Mouse (Mus musculus) embryonic facial prominence, embryonic 10.5 days (tissue): ENCODE measurements around the gene Mup19. TPM values are rescaled to one million over a fixed set of nuclear protein-coding genes. Genes with fewer than 3 reads are reported as not detected.
A peak's percentile ranks its signal among the peaks of the same experiment; 100 is the strongest.
"Not testable (repeated sequence)": the region's sequence is repeated elsewhere in the genome, so short reads cannot be mapped to it uniquely, and the experiment has no call there.

Source experiments
- DNase-seq: peaks from one replicate; pipeline ENCODE4 v3.0.0-alpha.2; 2017; ENCODE audit warnings: low spot score
- H3K27ac ChIP-seq: fragments of 300-500 bp; sonication (generic); replicated peaks from 2 replicates; pipeline ENCODE4 v1.5.1; 2016; ENCODE audit warnings: mild to moderate bottlenecking
- H3K27me3 ChIP-seq: fragments of 300-500 bp; sonication (generic); replicated peaks from 2 replicates; pipeline ENCODE4 v1.6.1; 2016; ENCODE audit warnings: low read depth, mild to moderate bottlenecking; ENCODE audit not compliant: poor library complexity, severe bottlenecking
- H3K36me3 ChIP-seq: fragments of 300-500 bp; sonication (generic); replicated peaks from 2 replicates; pipeline ENCODE4 v1.6.1; 2016; ENCODE audit warnings: mild to moderate bottlenecking, moderate library complexity
- H3K4me1 ChIP-seq: fragments of 300-500 bp; sonication (generic); 2 replicates; pipeline ENCODE4 v1.6.1; 2016
- H3K4me3 ChIP-seq: fragments of 300-500 bp; sonication (generic); 2 replicates; pipeline ENCODE4 v1.5.1; 2016; ENCODE audit warnings: mild to moderate bottlenecking, moderate library complexity
- H3K9me3 ChIP-seq: fragments of 300-500 bp; sonication (generic); 2 replicates; pipeline ENCODE4 v1.6.1; 2016; ENCODE audit warnings: mild to moderate bottlenecking
- WGBS: fragments of 180-500 bp; shearing (Covaris S2); methylation state at CpG from one replicate; pipeline ENCODE4 v1.1.7; 2016; 5-methylcytosine and 5-hydroxymethylcytosine counted together
- polyA plus RNA-seq: library from polyadenylated mRNA; unstranded; fragments of >200 nt; fragmentation: Nextera tagmentation; extraction: Ambion mirVana; gene quantifications from 2 replicates; pipeline ENCODE4 v1.2.1, GENCODE M21; 2016

The Mup19 gene
- polyA plus RNA-seq: not detected in 2 replicates

DNA sequence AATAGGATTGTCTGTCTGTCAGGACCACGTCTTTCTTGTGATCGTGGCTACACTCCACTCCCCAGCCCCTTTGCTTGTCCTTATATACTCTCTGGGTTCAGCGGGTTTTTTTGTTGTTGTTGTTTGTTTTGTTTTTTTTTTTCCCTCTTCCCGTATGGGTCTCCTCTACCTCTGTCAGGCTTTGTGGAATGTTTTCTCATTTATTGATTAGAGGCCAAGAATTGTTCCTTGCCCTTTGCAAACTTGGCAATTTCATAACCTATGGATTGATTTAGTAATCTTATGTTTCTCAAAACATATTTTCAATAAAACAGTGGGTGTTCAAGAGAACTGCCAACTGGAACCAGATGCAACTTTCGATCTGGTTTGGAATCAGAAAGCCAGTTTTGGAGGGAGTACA, at the start of gene Mup19:
Mup19 (minus strand) TSS at position 101 of the 400 bp plus-strand sequence.
- not testable (repeated sequence) for DNase-seq, H3K4me1 ChIP-seq, H3K36me3 ChIP-seq, H3K27ac ChIP-seq, H3K9me3 ChIP-seq, H3K4me3 ChIP-seq, H3K27me3 ChIP-seq
- 92% methylated on average over 1 of the region's 5 CpGs for WGBS

DNA sequence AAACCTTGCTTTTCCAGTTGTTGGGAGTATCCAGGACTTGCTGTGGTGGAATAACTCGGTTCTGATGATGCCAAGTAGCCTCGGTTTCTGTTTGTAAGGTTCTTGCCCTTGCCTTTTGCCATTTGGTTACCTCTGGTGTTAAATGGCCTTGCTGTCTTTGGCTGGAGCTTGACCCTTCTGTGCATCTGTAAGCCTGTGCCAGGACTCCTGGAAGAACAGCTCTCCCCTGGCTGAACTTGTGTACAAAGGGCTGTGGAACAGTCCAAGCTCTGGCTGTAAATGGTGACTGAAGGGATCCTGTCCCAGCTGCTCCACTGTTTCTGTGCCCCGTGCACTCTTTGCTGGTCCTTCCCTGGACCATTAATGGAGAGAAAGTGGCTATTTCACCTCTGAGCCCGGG, 47.1 kb upstream of the Mup19 start:
- Histone ChIP-seq H3K27ac (no peak overlapping the region), H3K36me3 (no peaks in the 10 kb centered on the region), H3K9me3 (peaks cover 11% of the 10 kb centered on the region; the same call in 1 of the 2 replicates), H3K4me1 (no peaks in the 10 kb centered on the region), H3K4me3 (no peak overlapping the region), H3K27me3 (no peaks in the 10 kb centered on the region)
- DNase-seq: no peak
- WGBS: 77% methylated on average over 4 of the region's 4 CpGs

DNA sequence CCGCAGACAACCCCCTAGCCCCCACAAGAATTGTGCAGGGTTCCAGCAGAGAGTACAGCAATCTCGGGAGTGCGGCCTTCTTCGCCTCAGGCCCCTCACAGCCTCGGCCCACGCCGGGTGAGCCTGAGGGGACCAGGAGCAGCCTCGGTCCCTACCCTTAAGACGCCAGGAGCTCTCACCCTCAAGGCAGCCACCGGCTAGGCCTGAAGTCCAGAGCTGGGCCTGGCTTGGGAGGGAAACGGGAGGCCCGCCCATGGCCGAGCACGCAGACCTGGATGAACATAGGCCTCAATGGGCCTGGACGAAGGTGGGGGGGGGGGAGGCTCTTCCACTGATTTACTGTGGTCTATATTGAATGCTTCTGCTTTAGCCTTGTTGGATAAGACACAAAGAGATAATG, 41.1 kb upstream of the Mup19 start:
- WGBS: 91% methylated on average over 15 of the region's 15 CpGs
- Histone ChIP-seq H3K36me3 (no peaks in the 10 kb centered on the region), H3K9me3 (peaks cover 31% of the 10 kb centered on the region; the same call in 1 of the 2 replicates), H3K4me3 (no peak overlapping the region), H3K27ac (no peak overlapping the region), H3K27me3 (no peaks in the 10 kb centered on the region), H3K4me1 (no peaks in the 10 kb centered on the region)
- no peak for DNase-seq

DNA sequence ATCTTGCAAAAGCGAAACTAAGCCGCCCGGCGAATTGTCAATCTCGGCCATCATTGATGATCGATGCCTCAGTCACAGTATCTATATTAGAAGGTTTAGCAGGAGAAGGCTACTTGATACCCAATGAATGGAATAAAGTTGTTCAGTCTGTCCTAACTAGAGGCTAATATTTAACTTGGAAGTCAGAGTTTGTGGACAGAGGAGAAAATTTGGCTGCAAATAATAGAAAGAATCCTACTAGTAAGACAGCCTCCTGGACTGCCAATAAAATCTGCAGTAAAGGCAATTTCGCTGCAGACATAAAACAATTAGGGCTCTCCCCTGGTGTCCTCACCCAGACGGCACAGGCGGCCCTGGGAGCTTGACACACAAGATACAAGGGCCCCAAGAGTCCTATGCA, 40.5 kb upstream of the Mup19 start:
- WGBS: 94% methylated on average over 9 of the region's 9 CpGs
- not testable (repeated sequence) for H3K27me3 ChIP-seq, H3K4me3 ChIP-seq, DNase-seq, H3K36me3 ChIP-seq, H3K4me1 ChIP-seq, H3K27ac ChIP-seq
- H3K9me3 ChIP-seq: peaks cover 31% of the 10 kb centered on the region; the same call in 1 of the 2 replicates

DNA sequence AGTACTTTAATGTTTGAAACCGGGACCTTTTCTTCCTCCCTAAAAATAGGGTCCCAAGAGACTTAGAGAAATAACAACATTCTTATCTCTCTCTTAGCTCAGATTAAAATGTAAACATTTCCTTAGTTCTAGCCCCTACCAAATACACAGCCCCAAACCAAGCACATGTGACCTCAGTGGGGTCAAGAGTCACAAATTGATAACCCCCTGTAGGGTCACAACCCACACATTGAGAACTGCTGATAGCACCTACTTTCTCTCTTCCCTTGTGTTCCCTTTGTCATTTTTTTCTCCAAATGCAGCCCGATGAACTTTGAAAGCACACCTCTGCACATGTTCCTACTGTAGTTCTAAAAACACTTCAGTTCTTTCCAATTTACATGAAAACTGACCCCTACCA, 33.5 kb upstream of the Mup19 start:
- Histone ChIP-seq H3K36me3 (no peaks in the 10 kb centered on the region), H3K4me3 (no peak overlapping the region), H3K9me3 (no peaks in the 10 kb centered on the region), H3K27ac (no peak overlapping the region), H3K27me3 (no peaks in the 10 kb centered on the region), H3K4me1 (no peaks in the 10 kb centered on the region)
- 71% methylated on average over 2 of the region's 2 CpGs for WGBS
- DNase-seq: no peak

DNA sequence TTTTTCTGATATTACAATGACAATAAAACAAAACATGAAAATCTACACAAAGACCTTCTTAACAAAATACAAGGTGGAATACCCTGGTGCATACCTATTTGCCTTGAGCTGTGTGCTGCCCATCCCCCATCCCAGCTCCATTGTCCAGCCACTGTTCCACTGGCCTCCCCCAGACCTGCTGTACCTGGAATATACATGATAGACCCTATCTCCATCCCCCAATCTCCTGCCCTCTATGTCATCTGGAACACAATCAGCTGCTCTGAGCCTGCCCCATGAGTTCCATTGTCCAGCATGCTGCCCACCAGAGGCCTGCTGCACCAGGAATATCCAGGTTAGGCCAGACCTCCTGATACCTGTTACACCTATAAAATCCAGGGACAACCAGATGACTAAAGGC, 31.4 kb upstream of the Mup19 start:
- Histone ChIP-seq H3K36me3 (no peaks in the 10 kb centered on the region), H3K27ac (no peak overlapping the region), H3K4me1 (no peaks in the 10 kb centered on the region), H3K9me3 (peaks cover 4% of the 10 kb centered on the region; the same call in 1 of the 2 replicates), H3K4me3 (no peak overlapping the region), H3K27me3 (no peaks in the 10 kb centered on the region)
- no peak for DNase-seq

DNA sequence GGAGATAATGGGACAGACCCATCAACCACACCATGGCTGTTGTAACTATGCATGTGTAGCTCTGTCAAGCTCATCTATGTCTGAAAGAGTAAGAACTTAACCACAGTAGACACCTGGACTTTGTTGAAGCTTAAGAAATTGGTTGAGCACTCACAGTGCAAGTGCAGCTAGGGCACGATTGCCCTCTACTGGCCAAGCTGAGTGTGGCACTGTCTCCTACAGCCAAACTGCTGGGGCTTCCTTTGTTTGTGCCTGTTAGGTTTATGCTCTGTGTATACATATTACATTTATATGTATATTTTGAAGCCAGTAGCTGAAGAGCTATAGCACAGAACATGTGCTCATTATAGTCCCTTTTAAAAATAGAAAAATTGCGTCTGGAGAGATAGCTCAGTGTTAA, 29.1 kb upstream of the Mup19 start:
- not testable (repeated sequence) for H3K9me3 ChIP-seq, H3K36me3 ChIP-seq, H3K27ac ChIP-seq, H3K4me3 ChIP-seq, H3K27me3 ChIP-seq, H3K4me1 ChIP-seq
- WGBS: 14% methylated on average over 2 of the region's 2 CpGs
- peak; percentile 39 for DNase-seq

DNA sequence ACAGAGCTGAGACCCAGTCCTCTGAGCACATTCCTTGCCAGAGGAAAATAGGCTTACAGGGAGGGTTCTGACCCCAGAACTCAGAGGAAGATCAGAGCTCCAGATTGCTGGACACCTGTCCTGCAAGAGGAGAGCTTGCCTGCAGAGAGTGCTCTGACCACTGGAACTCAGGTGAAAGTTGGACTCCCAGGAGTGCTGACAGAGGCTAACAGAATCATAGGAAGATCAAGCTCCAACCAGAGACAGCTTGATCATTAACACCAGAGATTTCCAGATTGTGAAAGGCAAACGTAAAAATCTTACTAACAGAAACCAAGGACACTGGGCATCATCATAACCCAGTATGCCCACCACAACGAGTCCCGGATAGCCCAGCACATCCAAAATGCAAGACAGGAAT, 26.9 kb upstream of the Mup19 start:
- 87% methylated on average over 3 of the region's 3 CpGs for WGBS
- not testable (repeated sequence) for H3K9me3 ChIP-seq, DNase-seq, H3K4me1 ChIP-seq, H3K36me3 ChIP-seq, H3K27ac ChIP-seq, H3K4me3 ChIP-seq, H3K27me3 ChIP-seq

DNA sequence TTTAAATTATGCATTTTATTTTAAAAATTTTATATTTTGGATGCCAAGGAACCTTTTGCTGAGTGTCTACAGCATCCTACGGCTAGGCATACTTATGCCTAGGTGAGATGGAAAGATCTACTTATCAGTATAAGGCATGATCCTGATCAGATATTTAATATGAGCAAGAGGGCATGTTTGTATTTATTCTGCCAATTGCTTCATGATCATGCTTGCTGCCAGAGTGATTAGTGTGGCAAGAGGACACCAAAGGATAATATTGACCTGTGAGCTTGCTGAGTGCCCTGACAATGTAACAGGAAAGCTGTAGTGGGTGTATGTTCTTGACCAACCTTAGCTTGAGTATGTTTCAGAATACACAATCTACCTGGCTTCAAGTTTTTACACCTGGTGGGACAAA, 7.6 kb upstream of the Mup19 start:
- H3K27me3 ChIP-seq, H3K4me3 ChIP-seq, DNase-seq, H3K36me3 ChIP-seq, H3K4me1 ChIP-seq, H3K27ac ChIP-seq, H3K9me3 ChIP-seq: not testable (repeated sequence)
- 94% methylated on average over 1 of the region's 1 CpGs for WGBS

DNA sequence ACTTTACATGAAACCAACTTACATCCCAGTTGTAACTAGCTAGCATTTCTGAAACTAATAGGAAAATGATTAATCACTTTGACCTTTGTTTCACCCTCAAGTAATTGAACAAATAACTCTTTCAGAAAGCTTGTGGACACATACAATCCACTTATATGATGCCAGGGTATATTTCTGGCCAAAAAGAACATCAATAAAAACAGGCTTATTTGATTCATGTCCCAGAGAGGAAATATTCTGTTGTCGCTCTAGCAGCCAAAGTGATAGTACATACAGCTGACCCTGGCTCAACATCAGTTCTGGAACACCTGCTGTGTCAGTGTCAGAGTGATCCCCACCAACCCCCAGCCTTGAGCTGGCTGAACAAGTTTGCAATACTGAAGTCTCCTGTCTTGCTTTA, 2.2 kb upstream of the Mup19 start:
- not testable (repeated sequence) for DNase-seq, H3K4me1 ChIP-seq, H3K36me3 ChIP-seq, H3K4me3 ChIP-seq, H3K27me3 ChIP-seq, H3K9me3 ChIP-seq, H3K27ac ChIP-seq
- 92% methylated on average over 1 of the region's 1 CpGs for WGBS

Other genes with a start within 250 kb of the Mup19 start
- gene Mup17, start 186.4 kb downstream of the Mup19 start, polyA plus RNA-seq: not detected in 2 replicates
- not detected in 2 replicates for gene Mup18, start 108.1 kb downstream of the Mup19 start, polyA plus RNA-seq
- gene Mup5, start 53.0 kb upstream of the Mup19 start, polyA plus RNA-seq: not detected in 2 replicates